Comparison of ENCODE assay signal across 8 mouse cellular contexts in the genomic region with DNA sequence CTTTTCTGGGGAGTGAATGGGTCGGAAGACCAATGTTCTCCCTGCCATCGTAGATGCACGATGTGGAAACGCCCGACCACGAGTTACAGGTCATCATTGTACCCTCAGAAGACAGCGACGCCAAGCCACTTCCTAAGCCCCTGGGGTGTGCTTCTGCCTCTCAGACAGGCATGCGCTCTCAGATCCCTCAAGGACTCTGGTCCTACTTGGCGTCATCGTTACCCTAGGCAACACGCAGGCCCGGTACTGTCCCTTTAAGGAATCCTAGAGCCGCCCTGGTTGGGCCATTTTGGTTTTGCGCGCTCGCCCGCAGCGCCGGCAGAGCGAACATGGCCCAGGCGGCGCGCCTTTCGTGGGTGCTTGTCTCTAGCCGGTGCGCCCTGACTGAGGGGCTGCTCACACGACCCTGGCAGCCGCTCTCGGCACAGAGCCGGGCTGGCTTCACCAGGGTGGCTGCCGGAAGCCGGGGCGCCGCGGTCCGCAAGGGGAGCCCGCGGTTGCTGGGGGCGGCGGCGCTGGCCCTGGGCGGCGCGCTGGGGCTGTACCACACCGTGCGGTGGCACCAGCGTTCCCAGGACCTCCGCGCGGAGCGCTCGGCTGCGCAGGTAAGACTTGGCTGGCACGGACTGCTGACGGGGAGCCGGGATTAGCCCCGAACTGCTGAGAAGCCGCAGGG. TPM values are rescaled to one million over a fixed set of nuclear protein-coding genes. Genes with fewer than 3 reads are reported as not detected.
DNase-seq lines count a peak whose midpoint lies in the region; ATAC-seq and TF ChIP-seq lines count a peak whose summit lies in the region.

No protein-coding gene starts in this region.

- peak overlapping the region; percentile 70 for H3K27ac ChIP-seq in forebrain, embryonic 13.5 days
- H3K27ac ChIP-seq in liver, embryonic 16.5 days (ENCODE audit: low read length), result peak overlapping the region; percentile 80
- peak overlapping the region; percentile 57 for H3K27ac ChIP-seq in neural tube, embryonic 12.5 days
- H3K27ac ChIP-seq in stomach, postnatal 0 days (replicated peaks), result peak overlapping the region; percentile 97

- H3K9me3 ChIP-seq in forebrain, embryonic 13.5 days (replicated peaks), result no peaks in the 10 kb centered on the region
- no peaks in the 10 kb centered on the region for H3K9me3 ChIP-seq in liver, embryonic 16.5 days (replicated peaks; ENCODE audit: control insufficient read depth, low read length)
- no peaks in the 10 kb centered on the region for H3K9me3 ChIP-seq in neural tube, embryonic 12.5 days
- H3K9me3 ChIP-seq in stomach, postnatal 0 days (ENCODE audit: control insufficient read depth, low read length), result no peaks in the 10 kb centered on the region

- TF ChIP-seq EP300 in stomach, postnatal 0 days (optimal IDR thresholded peaks at IDR 0.05), result no peak

- TF ChIP-seq CTCF in stomach, postnatal 0 days (IDR thresholded peaks at IDR 0.05; ENCODE audit: low read depth), result peak; percentile 25

- H3K27me3 ChIP-seq in forebrain, embryonic 13.5 days, result no peaks in the 10 kb centered on the region
- H3K27me3 ChIP-seq in liver, embryonic 16.5 days (ENCODE audit: control insufficient read depth, insufficient read depth, low read depth, low read length), result no peaks in the 10 kb centered on the region
- H3K27me3 ChIP-seq in neural tube, embryonic 12.5 days (replicated peaks), result no peaks in the 10 kb centered on the region
- no peaks in the 10 kb centered on the region for H3K27me3 ChIP-seq in stomach, postnatal 0 days (ENCODE audit: control insufficient read depth, insufficient read depth, low read length)

- H3K4me1 ChIP-seq in forebrain, embryonic 13.5 days, result peaks cover 20% of the 10 kb centered on the region
- peaks cover 22% of the 10 kb centered on the region for H3K4me1 ChIP-seq in liver, embryonic 16.5 days (ENCODE audit: control insufficient read depth, low read depth, low read length)
- peaks cover 10% of the 10 kb centered on the region for H3K4me1 ChIP-seq in neural tube, embryonic 12.5 days
- peaks cover 2% of the 10 kb centered on the region; the same call in 1 of the 2 replicates for H3K4me1 ChIP-seq in stomach, postnatal 0 days (replicated peaks; ENCODE audit: control insufficient read depth, insufficient read depth)

- DNase-seq in ES-CJ7 (ENCODE audit: low read depth, low spot score), result peak; percentile 96
- peak; percentile 87 to 90 for DNase-seq in heart, postnatal 14 days
- DNase-seq in large intestine, adult 2 months (ENCODE audit: low read depth, low spot score), result peak; percentile 84
- peak; percentile 92 for DNase-seq in stomach, postnatal 0 days (ENCODE audit: low spot score)

- H3K9ac ChIP-seq in forebrain, embryonic 13.5 days, result peak overlapping the region; percentile 91
- peak overlapping the region; percentile 83 for H3K9ac ChIP-seq in liver, embryonic 16.5 days (ENCODE audit: low read depth, low read length)
- H3K9ac ChIP-seq in neural tube, embryonic 12.5 days, result peak overlapping the region; percentile 91
- peak overlapping the region; percentile 71 for H3K9ac ChIP-seq in stomach, postnatal 0 days (ENCODE audit: low read length)

- WGBS in forebrain, embryonic 13.5 days, result under 1% methylated on average over 53 of the region's 59 CpGs
- under 1% methylated on average over 59 of the region's 59 CpGs for WGBS in large intestine, adult 2 months
- WGBS in liver, embryonic 16.5 days (ENCODE audit: insufficient replicate concordance), result under 1% methylated on average over 59 of the region's 59 CpGs
- under 1% methylated on average over 59 of the region's 59 CpGs for WGBS in neural tube, embryonic 12.5 days
- WGBS in stomach, postnatal 0 days, result under 1% methylated on average over 59 of the region's 59 CpGs

- peak; percentile 89 for ATAC-seq in cerebellum, adult (ENCODE audit: insufficient number of reproducible peaks, low FRiP score, low TSS enrichment)
- peak; percentile 98 for ATAC-seq in forebrain, embryonic 13.5 days
- peak; percentile 82 for ATAC-seq in liver, embryonic 16.5 days (ENCODE audit: low read depth)
- peak; percentile 97 for ATAC-seq in neural tube, embryonic 12.5 days (ENCODE audit: low FRiP score, low read depth)
- peak; percentile 93 for ATAC-seq in stomach, postnatal 0 days (ENCODE audit: low FRiP score, low TSS enrichment)

- intact Hi-C loops in heart, postnatal 14 days (cut with DNase I), result loop anchor here (2.0 kb wide), 1 partner anchor 43 kb away; a partner anchor contains a TSS

- peaks cover 15% of the 10 kb centered on the region for H3K36me3 ChIP-seq in forebrain, embryonic 13.5 days (ENCODE audit: poor library complexity, severe bottlenecking)
- no peaks in the 10 kb centered on the region for H3K36me3 ChIP-seq in liver, embryonic 16.5 days (ENCODE audit: control insufficient read depth, insufficient read depth)
- H3K36me3 ChIP-seq in neural tube, embryonic 12.5 days, result peaks cover 13% of the 10 kb centered on the region
- peaks cover 3% of the 10 kb centered on the region; the same call in 1 of the 2 replicates for H3K36me3 ChIP-seq in stomach, postnatal 0 days (ENCODE audit: control insufficient read depth, insufficient read depth, low read length)

- H3K4me2 ChIP-seq in forebrain, embryonic 13.5 days, result peak overlapping the region; percentile 84
- peak overlapping the region; percentile 94 for H3K4me2 ChIP-seq in liver, embryonic 16.5 days (ENCODE audit: low read depth, low read length)
- H3K4me2 ChIP-seq in neural tube, embryonic 12.5 days (replicated peaks), result peak overlapping the region; percentile 95
- H3K4me2 ChIP-seq in stomach, postnatal 0 days (replicated peaks; ENCODE audit: low read depth), result peak overlapping the region; percentile 89

- H3K4me3 ChIP-seq in forebrain, embryonic 13.5 days, result peak overlapping the region; percentile 90
- peak overlapping the region; percentile 89 for H3K4me3 ChIP-seq in liver, embryonic 16.5 days (ENCODE audit: low read depth, low read length)
- H3K4me3 ChIP-seq in neural tube, embryonic 12.5 days, result peak overlapping the region; percentile 93
- peak overlapping the region; percentile 76 for H3K4me3 ChIP-seq in stomach, postnatal 0 days (ENCODE audit: low read depth, low read length)

RNA-seq across cellular contexts. Expression of a gene that starts 0.4 kb away (rescaled TPM):
- polyA plus RNA-seq in forebrain, embryonic 13.5 days (2015; fragmentation: Nextera tagmentation; extraction: Ambion mirVana), result 28.5 and 30.1 TPM in 2 replicates
- 10 to 100 TPM; 65.0 to 75.7 TPM for total RNA-seq in heart, postnatal 14 days (2021)
- 50.3 and 63.9 TPM in 2 replicates for polyA plus RNA-seq in large intestine, adult 2 months (2012; rRNA removed)
- 9.4 and 11.0 TPM in 2 replicates for polyA plus RNA-seq in liver, embryonic 16.5 days (2015; fragmentation: Nextera tagmentation; extraction: Ambion mirVana)
- 35.8 and 40.5 TPM in 2 replicates for polyA plus RNA-seq in neural tube, embryonic 12.5 days (2016; fragmentation: Nextera tagmentation; extraction: Ambion mirVana)
- polyA plus RNA-seq in stomach, postnatal 0 days (2015; fragmentation: Nextera tagmentation; extraction: Ambion mirVana), result 31.6 and 33.0 TPM in 2 replicates

RNA-seq across cellular contexts. Expression of a gene that starts 8.0 kb away (rescaled TPM):
- polyA plus RNA-seq in forebrain, embryonic 13.5 days (2015; fragmentation: Nextera tagmentation; extraction: Ambion mirVana), result 0.20 TPM in 1 of 2 replicates, not detected in the other
- 1 to 10 TPM; 3.8 to 6.5 TPM for total RNA-seq in heart, postnatal 14 days (2021)
- 12.8 and 18.0 TPM in 2 replicates for polyA plus RNA-seq in large intestine, adult 2 months (2012; rRNA removed)
- polyA plus RNA-seq in liver, embryonic 16.5 days (2015; fragmentation: Nextera tagmentation; extraction: Ambion mirVana), result 212 and 273 TPM in 2 replicates
- 0.68 and 1.1 TPM in 2 replicates for polyA plus RNA-seq in neural tube, embryonic 12.5 days (2016; fragmentation: Nextera tagmentation; extraction: Ambion mirVana)
- polyA plus RNA-seq in stomach, postnatal 0 days (2015; fragmentation: Nextera tagmentation; extraction: Ambion mirVana), result 1.8 TPM in 2 replicates

RNA-seq across cellular contexts. Expression of a gene that starts 14.3 kb away (rescaled TPM):
- 59.6 and 60.4 TPM in 2 replicates for polyA plus RNA-seq in forebrain, embryonic 13.5 days (2015; fragmentation: Nextera tagmentation; extraction: Ambion mirVana)
- total RNA-seq in heart, postnatal 14 days (2021), result 10 to 100 TPM; 45.3 to 48.2 TPM
- 103 and 107 TPM in 2 replicates for polyA plus RNA-seq in large intestine, adult 2 months (2012; rRNA removed)
- 20.2 and 21.6 TPM in 2 replicates for polyA plus RNA-seq in liver, embryonic 16.5 days (2015; fragmentation: Nextera tagmentation; extraction: Ambion mirVana)
- polyA plus RNA-seq in neural tube, embryonic 12.5 days (2016; fragmentation: Nextera tagmentation; extraction: Ambion mirVana), result 86.4 and 87.9 TPM in 2 replicates
- 85.0 and 90.1 TPM in 2 replicates for polyA plus RNA-seq in stomach, postnatal 0 days (2015; fragmentation: Nextera tagmentation; extraction: Ambion mirVana)

RNA-seq across cellular contexts. Expression of a gene that starts 42.9 kb away (rescaled TPM):
- polyA plus RNA-seq in forebrain, embryonic 13.5 days (2015; fragmentation: Nextera tagmentation; extraction: Ambion mirVana), result 13.7 and 20.2 TPM in 2 replicates
- total RNA-seq in heart, postnatal 14 days (2021), result 1 to 10 TPM; 9.1 TPM
- 100 and 165 TPM in 2 replicates for polyA plus RNA-seq in large intestine, adult 2 months (2012; rRNA removed)
- 0.25 and 0.52 TPM in 2 replicates for polyA plus RNA-seq in liver, embryonic 16.5 days (2015; fragmentation: Nextera tagmentation; extraction: Ambion mirVana)
- 35.4 and 41.1 TPM in 2 replicates for polyA plus RNA-seq in neural tube, embryonic 12.5 days (2016; fragmentation: Nextera tagmentation; extraction: Ambion mirVana)
- polyA plus RNA-seq in stomach, postnatal 0 days (2015; fragmentation: Nextera tagmentation; extraction: Ambion mirVana), result 5.6 and 6.2 TPM in 2 replicates

RNA-seq across cellular contexts. Expression of a gene that starts 44.0 kb away (rescaled TPM):
- 49.0 and 52.4 TPM in 2 replicates for polyA plus RNA-seq in forebrain, embryonic 13.5 days (2015; fragmentation: Nextera tagmentation; extraction: Ambion mirVana)
- 10 to 100 TPM; 32.2 to 36.5 TPM for total RNA-seq in heart, postnatal 14 days (2021)
- polyA plus RNA-seq in large intestine, adult 2 months (2012; rRNA removed), result 102 and 176 TPM in 2 replicates
- polyA plus RNA-seq in liver, embryonic 16.5 days (2015; fragmentation: Nextera tagmentation; extraction: Ambion mirVana), result 15.1 and 18.8 TPM in 2 replicates
- polyA plus RNA-seq in neural tube, embryonic 12.5 days (2016; fragmentation: Nextera tagmentation; extraction: Ambion mirVana), result 55.8 and 57.6 TPM in 2 replicates
- 14.0 and 16.1 TPM in 2 replicates for polyA plus RNA-seq in stomach, postnatal 0 days (2015; fragmentation: Nextera tagmentation; extraction: Ambion mirVana)

Comparison
In these comparisons a context has a peak if more than half of its experiments do, and no peak if none do; other contexts are left out.
1. Peak in every context shown above with its lines: DNase-seq, ATAC-seq, H3K4me3 ChIP-seq and H3K27ac ChIP-seq.
2. RNA of a gene that starts 8.0 kb away (polyA plus RNA-seq): 212 to 273 TPM in liver, embryonic 16.5 days; 12.8 to 18.0 TPM in large intestine, adult 2 months, 1.8 TPM in stomach, postnatal 0 days, 0.68 to 1.1 TPM in neural tube, embryonic 12.5 days and 0.20 TPM in forebrain, embryonic 13.5 days; every median in the first group is over 10 times any median in the second.